Mouse (Mus musculus) CH12.LX (cell line): ENCODE measurements at regions not wholly inside any gene's neighbourhood (a gene's known extent, or its start where the extent isn't known, plus 50 kb on each side); places are given as distances from the start of the nearest gene placed in this dataset.

Experiments used
- DNase-seq: peaks from one replicate; pipeline ENCODE4 v3.0.0-alpha.2; 2013; ENCODE audit errors: extremely low read depth
- H3K27ac ChIP-seq: 2 replicates; pipeline ENCODE4 v1.5.1; 2012; ENCODE audit warnings: low read depth, mild to moderate bottlenecking, control low read depth, moderate library complexity; ENCODE audit not compliant: insufficient read depth
- H3K27me3 ChIP-seq: replicated peaks from 2 replicates; pipeline ENCODE3; 2012; ENCODE audit warnings: inconsistent platforms
- H3K36me3 ChIP-seq, 2 experiments: replicated peaks in 1 of 2; 2 replicates each; pipeline versions ENCODE3 to v1.6.1; 2012; ENCODE audit warnings: inconsistent platforms in 1 of 2, low read length in 1 of 2, mild to moderate bottlenecking in 1 of 2, mixed read lengths in 1 of 2, moderate library complexity in 1 of 2; ENCODE audit not compliant: control insufficient read depth in 1 of 2, insufficient read depth in 1 of 2
- H3K4me1 ChIP-seq, 2 experiments: 2 replicates each; pipeline ENCODE4 v1.6.1; 2012; ENCODE audit warnings: inconsistent platforms in 1 of 2, moderate library complexity in 1 of 2; ENCODE audit not compliant: insufficient read depth in 2 of 2, control insufficient read depth in 1 of 2
- H3K4me2 ChIP-seq: 2 replicates; pipeline ENCODE4 v1.6.1; 2012; ENCODE audit warnings: low read depth, mild to moderate bottlenecking, control low read depth; ENCODE audit not compliant: poor library complexity, insufficient read depth, severe bottlenecking
- H3K4me3 ChIP-seq, 3 experiments: fragments of 150-350 bp in 1 of 3; sonication (generic) in 1 of 3; replicated peaks in 1 of 3; 2 replicates each; pipeline versions ENCODE3 to v1.5.1; 2011 to 2012; ENCODE audit warnings: low read depth in 2 of 3, low read length in 2 of 3, mild to moderate bottlenecking in 2 of 3, moderate library complexity in 2 of 3, control low read depth in 1 of 3, improper control_type of control experiment in 1 of 3, inconsistent platforms in 1 of 3, mixed read lengths in 1 of 3; ENCODE audit not compliant: poor library complexity in 1 of 3
- H3K79me2 ChIP-seq: replicated peaks from 2 replicates; pipeline ENCODE4 v1.6.1; 2012; ENCODE audit warnings: mild to moderate bottlenecking, moderate library complexity; ENCODE audit not compliant: control insufficient read depth, poor library complexity, insufficient read depth, severe bottlenecking; ENCODE audit errors: extremely low read depth
- H3K9ac ChIP-seq: 2 replicates; pipeline ENCODE4 v1.6.1; 2012; ENCODE audit warnings: low read depth, mild to moderate bottlenecking, control low read depth, moderate library complexity; ENCODE audit not compliant: insufficient read depth
- H3K9me3 ChIP-seq: replicated peaks from 2 replicates; pipeline ENCODE3; 2012; ENCODE audit warnings: low read length, inconsistent platforms, mixed read lengths
- CHD2 ChIP-seq: IDR thresholded peaks from 2 replicates; pipeline ENCODE4 v1.6.1; 2011; ENCODE audit warnings: low read length, improper control_type of control experiment
- CTCF ChIP-seq, 2 experiments: IDR thresholded peaks in 1 of 2; conservative IDR thresholded peaks in 1 of 2; 2 replicates each; pipeline ENCODE4 v1.5.1; 2011 to 2012; ENCODE audit warnings: low read depth in 2 of 2, low read length in 2 of 2, improper control_type of control experiment in 1 of 2, inconsistent platforms in 1 of 2, mild to moderate bottlenecking in 1 of 2, moderate library complexity in 1 of 2
- E2F4 ChIP-seq: IDR thresholded peaks from 2 replicates; pipeline ENCODE4 v1.6.1; 2011; ENCODE audit warnings: low read depth, low read length, improper control_type of control experiment; ENCODE audit not compliant: insufficient replicate concordance
- ELF1 ChIP-seq: IDR thresholded peaks from 2 replicates; pipeline ENCODE4 v1.6.1; 2014; ENCODE audit warnings: low read depth, mild to moderate bottlenecking, inconsistent platforms, low read length, improper control_type of control experiment
- EP300 ChIP-seq: IDR thresholded peaks from 2 replicates; pipeline ENCODE4 v1.6.1; 2011; ENCODE audit warnings: low read length, improper control_type of control experiment
- GABPA ChIP-seq: IDR thresholded peaks from 2 replicates; pipeline ENCODE4 v1.6.1; 2012; ENCODE audit warnings: low read depth, low read length, improper control_type of control experiment, inconsistent platforms; ENCODE audit not compliant: insufficient replicate concordance
- IRF4 ChIP-seq: IDR thresholded peaks from 2 replicates; pipeline ENCODE4 v1.6.1; 2014; ENCODE audit warnings: low read depth, mild to moderate bottlenecking, inconsistent platforms, low read length, improper control_type of control experiment
- JUN ChIP-seq: IDR thresholded peaks from 2 replicates; pipeline ENCODE4 v1.6.1; 2011; ENCODE audit warnings: low read depth, mild to moderate bottlenecking, low read length, improper control_type of control experiment, moderate library complexity; ENCODE audit not compliant: insufficient read depth
- JUND ChIP-seq: conservative IDR thresholded peaks from 2 replicates; pipeline ENCODE4 v1.6.1; 2011; ENCODE audit warnings: low read depth, low read length, improper control_type of control experiment
- KAT2A ChIP-seq: IDR thresholded peaks from 2 replicates; pipeline ENCODE4 v1.6.1; 2012; ENCODE audit warnings: low read length, improper control_type of control experiment, inconsistent platforms; ENCODE audit not compliant: insufficient replicate concordance
- MAFK ChIP-seq: IDR thresholded peaks from 2 replicates; pipeline ENCODE4 v1.6.1; 2011; ENCODE audit warnings: low read length, improper control_type of control experiment; ENCODE audit not compliant: insufficient replicate concordance
- MAX ChIP-seq: IDR thresholded peaks from 2 replicates; pipeline ENCODE4 v1.6.1; 2011; ENCODE audit warnings: low read length, improper control_type of control experiment
- MAZ ChIP-seq: IDR thresholded peaks from 2 replicates; pipeline ENCODE4 v1.6.1; 2012; ENCODE audit warnings: low read depth, mild to moderate bottlenecking, inconsistent platforms, low read length, improper control_type of control experiment, moderate library complexity
- MEF2A ChIP-seq: IDR thresholded peaks from 2 replicates; pipeline ENCODE4 v1.6.1; 2014; ENCODE audit warnings: low read depth, mild to moderate bottlenecking, inconsistent platforms, low read length, improper control_type of control experiment, borderline replicate concordance
- MYC ChIP-seq: IDR thresholded peaks from 2 replicates; pipeline ENCODE4 v1.6.1; 2011; ENCODE audit warnings: low read depth, mild to moderate bottlenecking, improper control_type of control experiment, low read length
- NRF1 ChIP-seq: IDR thresholded peaks from 2 replicates; pipeline ENCODE4 v1.6.1; 2014; ENCODE audit warnings: low read depth, mild to moderate bottlenecking, inconsistent platforms, low read length, improper control_type of control experiment, moderate library complexity
- PAX5 ChIP-seq: IDR thresholded peaks from 2 replicates; pipeline ENCODE4 v1.6.1; 2012; ENCODE audit warnings: low read length, inconsistent platforms, mixed read lengths
- POLR2AphosphoS2 ChIP-seq: IDR thresholded peaks from 2 replicates; pipeline ENCODE4 v1.6.1; 2011; ENCODE audit warnings: low read depth, low read length, improper control_type of control experiment
- RAD21 ChIP-seq: IDR thresholded peaks from 2 replicates; pipeline ENCODE4 v1.6.1; 2011; ENCODE audit warnings: low read depth, mild to moderate bottlenecking, low read length, improper control_type of control experiment, moderate library complexity
- RCOR1 ChIP-seq: conservative IDR thresholded peaks from 2 replicates; pipeline ENCODE4 v1.6.1; 2012; ENCODE audit warnings: low read depth, mild to moderate bottlenecking, inconsistent platforms, low read length, improper control_type of control experiment
- SIN3A ChIP-seq: IDR thresholded peaks from 2 replicates; pipeline ENCODE4 v1.6.1; 2012; ENCODE audit warnings: low read length, improper control_type of control experiment, inconsistent platforms
- TCF12 ChIP-seq: IDR thresholded peaks from 2 replicates; pipeline ENCODE4 v1.6.1; 2014; ENCODE audit warnings: low read depth, mild to moderate bottlenecking, inconsistent platforms, low read length, improper control_type of control experiment
- USF1 ChIP-seq: IDR thresholded peaks from 2 replicates; pipeline ENCODE4 v1.6.1; 2014; ENCODE audit warnings: low read depth, mild to moderate bottlenecking, inconsistent platforms, low read length, improper control_type of control experiment
- USF2 ChIP-seq: conservative IDR thresholded peaks from 2 replicates; pipeline ENCODE4 v1.6.1; 2011; ENCODE audit warnings: low read depth, low read length, improper control_type of control experiment
- ZC3H11A ChIP-seq: IDR thresholded peaks from 2 replicates; pipeline ENCODE4 v1.6.1; 2012; ENCODE audit warnings: low read depth, mild to moderate bottlenecking, inconsistent platforms, low read length, improper control_type of control experiment
- ZKSCAN1 ChIP-seq: IDR thresholded peaks from 2 replicates; pipeline ENCODE4 v1.6.1; 2012; ENCODE audit warnings: low read depth, inconsistent platforms, low read length, improper control_type of control experiment, borderline replicate concordance
- ZMIZ1 ChIP-seq: IDR thresholded peaks from 2 replicates; pipeline ENCODE4 v1.6.1; 2012; ENCODE audit warnings: low read depth, mild to moderate bottlenecking, inconsistent platforms, low read length, improper control_type of control experiment
- dilution Hi-C: fragments of 300-500 bp; cut with MboI; formaldehyde crosslinking; loops from 2 replicates; pipeline ENCODE4 v1.14.3; 2020; ENCODE audit warnings: low sequenced_read_pairs; ENCODE audit not compliant: extremely low pct_unique_long_range_greater_than_20kb, extremely low pct_ligation_motif_present
- in situ Hi-C: fragments of 300-500 bp; cut with MboI; formaldehyde crosslinking; loops from 3 replicates; pipeline ENCODE4 v1.14.3; 2019; ENCODE audit warnings: low sequenced_read_pairs, low pct_ligation_motif_present, low pct_unique_long_range_greater_than_20kb, mixed read lengths

GRCm38 (mm10) chrX:163296956-163297628 is 252.4 kb downstream of the Grpr start:
- Histone ChIP-seq H3K27ac (no peak overlapping the region), H3K9me3 (no peaks in the 10 kb centered on the region), H3K4me2 (no peak overlapping the region), H3K27me3 (no peaks in the 10 kb centered on the region), H3K4me3 (no peak overlapping the region), H3K36me3 (no peaks in the 10 kb centered on the region), H3K4me1 (peaks cover 6 to 22% of the 10 kb centered on the region in 2 experiments; a peak in 3 of 4 replicates), H3K9ac (no peak overlapping the region), H3K79me2 (no peaks in the 10 kb centered on the region)
- dilution Hi-C loops = no loop called here
- no peak for TF ChIP-seq MAFK
- no peak for TF ChIP-seq CTCF (conservative IDR thresholded peaks at IDR 0.05 in 1 of 2, IDR thresholded peaks at IDR 0.05 in 1 of 2; ENCODE audit: low read depth in 2 of 2, low read length in 2 of 2)
- no peak for TF ChIP-seq POLR2AphosphoS2
- TF ChIP-seq USF1 = no peak
- no peak for TF ChIP-seq MAX
- no peak for TF ChIP-seq PAX5
- no peak for TF ChIP-seq ELF1
- no peak for TF ChIP-seq RCOR1
- TF ChIP-seq MYC = no peak
- no peak for TF ChIP-seq IRF4
- TF ChIP-seq ZC3H11A = no peak
- no peak for TF ChIP-seq SIN3A
- no peak for TF ChIP-seq KAT2A
- no peak for TF ChIP-seq E2F4
- no peak for TF ChIP-seq NRF1
- no peak for DNase-seq
- in situ Hi-C loops = no loop called here

- H3K9me3 ChIP-seq = no peaks in the 10 kb centered on the region
Observed at GRCm38 (mm10) chrX:163261248-163261647, 288.2 kb downstream of the Grpr start.

More at GRCm38 (mm10) chrX:163261248-163261647, 288.2 kb downstream of the Grpr start:
- TF ChIP-seq MAX (no peak), MEF2A (no peak), TCF12 (no peak), CTCF (conservative IDR thresholded peaks at IDR 0.05 in 1 of 2, IDR thresholded peaks at IDR 0.05 in 1 of 2; ENCODE audit: low read depth in 2 of 2, low read length in 2 of 2) (no peak), JUN (no peak), ZMIZ1 (no peak), JUND (no peak), CHD2 (no peak), ZKSCAN1 (no peak), MAZ (no peak), IRF4 (no peak), USF1 (no peak), USF2 (no peak), POLR2AphosphoS2 (no peak), EP300 (no peak), RAD21 (no peak), GABPA (no peak), ZC3H11A (no peak)
- TF ChIP-seq, all 38 proteins: peak for 0
- H3K4me2 ChIP-seq = no peak overlapping the region
- H3K79me2 ChIP-seq = no peaks in the 10 kb centered on the region
- H3K27ac ChIP-seq = no peak overlapping the region
- in situ Hi-C loops = no loop called here
- H3K36me3 ChIP-seq = no peaks in the 10 kb centered on the region
- no peak for DNase-seq
- no peak overlapping the region for H3K9ac ChIP-seq
- no peaks in the 10 kb centered on the region for H3K4me1 ChIP-seq
- no peaks in the 10 kb centered on the region for H3K27me3 ChIP-seq
- no peak overlapping the region for H3K4me3 ChIP-seq
- dilution Hi-C loops = no loop called here
